Mouse (Mus musculus) small intestine, adult 2 months (tissue): ENCODE measurements at regions not wholly inside any gene's neighbourhood (a gene's known extent, or its start where the extent isn't known, plus 50 kb on each side); places are given as distances from the start of the nearest gene placed in this dataset.

ENCODE experiments used
- CTCF ChIP-seq: fragments of 200-500 bp; IDR thresholded peaks from 2 replicates; pipeline ENCODE4 v1.5.1; 2012; ENCODE audit warnings: low read depth, mild to moderate bottlenecking, control low read depth, inconsistent platforms, low read length, moderate library complexity, mixed read lengths; ENCODE audit not compliant: insufficient replicate concordance, insufficient read length; ENCODE audit errors: extremely low read depth
- POLR2A ChIP-seq: fragments of 200-500 bp; IDR thresholded peaks from 2 replicates; pipeline ENCODE4 v1.6.1; 2012; ENCODE audit warnings: low read depth, mild to moderate bottlenecking, control low read depth, inconsistent platforms, low read length, moderate library complexity

DNA sequence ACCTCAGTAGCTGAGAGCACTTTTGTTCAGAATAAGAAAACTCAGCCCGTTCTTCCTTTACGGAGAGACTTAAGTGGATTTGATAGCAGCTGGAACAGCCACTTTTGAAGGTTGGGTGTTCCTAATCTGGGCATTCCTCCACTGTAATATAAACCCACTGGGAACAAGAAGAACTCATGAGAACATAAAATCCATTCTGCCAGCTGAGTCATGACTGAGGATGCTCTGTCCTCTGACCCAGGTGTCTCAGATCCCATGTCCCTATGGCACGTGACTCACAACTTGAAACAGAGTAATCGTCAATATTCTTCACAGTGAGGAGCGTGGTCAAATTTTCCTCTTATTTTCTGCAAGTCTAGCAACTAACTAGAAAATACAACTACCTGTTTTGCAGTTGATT lies 240.3 kb downstream of the Tgfb2 start:
- TF ChIP-seq POLR2A: no peak
- no peak for TF ChIP-seq CTCF
